Mouse (Mus musculus): ENCODE data around the gene Plcb2.

The Plcb2 gene

DNA sequence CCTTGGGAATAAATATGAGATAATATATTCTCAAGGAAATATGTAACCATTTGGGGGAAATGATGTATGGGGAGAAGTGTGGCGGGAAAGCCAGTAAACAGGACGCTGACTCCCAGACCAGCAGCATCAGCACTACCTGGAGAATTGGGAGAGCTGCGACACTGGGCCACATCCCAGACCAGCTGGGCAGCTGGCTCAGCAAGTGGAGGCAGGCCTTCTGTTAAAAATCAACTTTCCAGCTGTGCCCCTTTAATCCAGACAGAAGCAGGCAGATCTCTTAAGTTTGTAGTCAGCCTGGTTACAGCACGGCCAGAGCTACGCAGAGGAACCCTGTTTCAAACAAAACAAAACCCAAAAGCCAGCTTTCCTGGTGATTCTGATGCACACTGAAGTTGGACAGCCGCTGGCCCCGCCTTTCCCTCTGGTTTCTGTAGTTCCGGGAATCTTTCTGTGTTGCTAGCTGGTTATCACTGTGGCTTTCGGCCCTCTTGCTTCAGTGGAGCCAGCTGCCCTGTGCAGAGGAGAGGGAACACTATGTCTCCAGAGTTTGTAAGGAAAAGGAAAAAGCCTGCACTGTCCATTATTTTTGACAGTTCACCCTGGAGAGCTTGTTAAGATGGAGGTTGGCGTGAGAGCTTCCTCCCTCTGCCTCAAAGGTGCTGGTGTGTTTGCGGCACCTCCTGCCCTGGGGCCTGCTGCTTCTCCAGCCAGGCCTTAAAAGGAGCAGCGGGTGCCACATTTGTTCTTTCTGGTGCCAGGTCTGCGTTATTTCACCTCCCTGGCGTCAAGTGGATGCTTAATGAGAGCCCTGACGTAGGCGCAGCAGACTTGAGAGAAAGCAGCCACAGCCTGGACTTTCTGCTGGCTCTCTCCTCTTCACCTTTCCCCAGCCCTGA, 23.9 kb upstream of the Plcb2 start:
- DNase-seq (ENCODE audit: low spot score in 2 of 2) = no peak

DNA sequence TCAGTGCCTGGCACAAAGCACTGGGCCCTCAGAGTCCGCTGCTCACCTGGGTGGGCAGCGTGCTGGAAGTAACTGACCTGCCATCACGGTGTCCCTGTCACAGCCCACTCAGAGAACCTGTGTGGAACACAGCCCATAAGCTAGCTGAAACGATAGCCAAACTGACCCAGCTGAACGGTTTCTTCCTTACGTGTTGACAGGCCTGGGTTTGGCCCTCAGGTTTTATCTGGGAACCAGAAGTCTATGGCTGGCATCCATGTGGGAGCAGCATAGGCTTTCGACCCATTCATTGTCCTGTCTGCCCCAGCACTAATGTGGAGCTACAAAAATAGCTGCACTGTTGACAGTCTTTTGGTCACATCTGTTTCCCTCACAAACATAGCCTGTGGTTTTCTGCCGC, 22.2 kb upstream of the Plcb2 start:
- DNase-seq (ENCODE audit: low spot score in 2 of 2) = no peak

DNA sequence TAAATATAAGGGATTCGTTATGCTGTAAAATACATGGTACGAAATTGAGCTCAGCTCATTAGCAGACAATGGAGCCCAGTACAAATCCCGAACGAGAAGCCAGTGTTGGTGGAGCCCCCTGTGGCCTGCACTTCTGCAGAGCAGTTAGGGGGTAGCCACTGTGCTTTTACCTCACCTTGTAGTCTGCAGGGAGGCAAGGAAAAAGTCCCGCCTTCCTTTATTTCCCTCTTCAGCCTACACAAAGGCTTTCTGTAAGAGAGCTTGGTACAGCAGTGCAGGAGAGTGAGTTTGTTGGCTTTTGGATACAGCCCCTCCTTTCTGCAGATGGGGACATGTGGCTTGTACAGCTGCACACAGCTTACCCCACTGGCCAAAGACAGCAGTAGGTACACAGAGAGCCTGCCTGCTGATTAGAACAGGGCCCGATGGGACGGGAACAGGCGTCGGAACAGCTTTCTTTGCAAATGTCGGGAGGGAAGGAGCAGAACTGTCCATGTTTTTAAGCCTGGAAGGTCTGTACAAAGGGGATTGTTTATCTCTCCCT, 21.2 kb upstream of the Plcb2 start:
- no peak for DNase-seq (ENCODE audit: low spot score in 2 of 2)

DNA sequence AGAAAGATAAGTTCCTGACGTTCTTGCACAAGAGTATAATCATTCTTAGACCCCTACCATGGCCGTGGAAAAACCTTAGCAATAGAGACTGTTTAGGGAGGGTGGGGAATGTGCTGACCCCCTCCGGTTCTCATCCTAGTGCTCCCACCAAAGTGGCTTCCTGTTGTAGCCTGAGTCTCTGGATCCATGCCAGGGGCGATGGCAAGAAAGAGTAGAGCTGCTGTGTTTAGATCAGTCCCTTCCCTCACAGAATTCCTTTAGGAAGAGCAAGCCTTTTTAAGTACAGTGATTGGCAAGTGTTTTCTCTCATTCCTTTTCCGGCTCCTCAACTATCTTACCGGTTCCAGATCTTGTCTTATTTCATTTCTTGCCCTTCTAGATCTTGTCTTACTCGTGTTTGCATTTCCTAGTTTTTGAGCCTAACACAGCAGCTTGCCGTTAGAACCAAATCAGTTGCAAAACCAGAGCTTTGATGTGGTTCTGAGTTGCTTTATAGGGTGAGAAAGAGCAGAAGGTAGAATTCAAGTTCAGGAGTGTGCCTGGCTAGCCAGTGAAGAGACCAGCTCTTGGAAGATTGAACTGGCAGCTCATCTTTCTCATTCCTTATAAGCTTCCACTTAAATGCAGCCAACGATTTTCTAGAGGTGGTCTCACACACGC, 19.2 kb upstream of the Plcb2 start:
- no peak for DNase-seq (ENCODE audit: low spot score in 2 of 2)

DNA sequence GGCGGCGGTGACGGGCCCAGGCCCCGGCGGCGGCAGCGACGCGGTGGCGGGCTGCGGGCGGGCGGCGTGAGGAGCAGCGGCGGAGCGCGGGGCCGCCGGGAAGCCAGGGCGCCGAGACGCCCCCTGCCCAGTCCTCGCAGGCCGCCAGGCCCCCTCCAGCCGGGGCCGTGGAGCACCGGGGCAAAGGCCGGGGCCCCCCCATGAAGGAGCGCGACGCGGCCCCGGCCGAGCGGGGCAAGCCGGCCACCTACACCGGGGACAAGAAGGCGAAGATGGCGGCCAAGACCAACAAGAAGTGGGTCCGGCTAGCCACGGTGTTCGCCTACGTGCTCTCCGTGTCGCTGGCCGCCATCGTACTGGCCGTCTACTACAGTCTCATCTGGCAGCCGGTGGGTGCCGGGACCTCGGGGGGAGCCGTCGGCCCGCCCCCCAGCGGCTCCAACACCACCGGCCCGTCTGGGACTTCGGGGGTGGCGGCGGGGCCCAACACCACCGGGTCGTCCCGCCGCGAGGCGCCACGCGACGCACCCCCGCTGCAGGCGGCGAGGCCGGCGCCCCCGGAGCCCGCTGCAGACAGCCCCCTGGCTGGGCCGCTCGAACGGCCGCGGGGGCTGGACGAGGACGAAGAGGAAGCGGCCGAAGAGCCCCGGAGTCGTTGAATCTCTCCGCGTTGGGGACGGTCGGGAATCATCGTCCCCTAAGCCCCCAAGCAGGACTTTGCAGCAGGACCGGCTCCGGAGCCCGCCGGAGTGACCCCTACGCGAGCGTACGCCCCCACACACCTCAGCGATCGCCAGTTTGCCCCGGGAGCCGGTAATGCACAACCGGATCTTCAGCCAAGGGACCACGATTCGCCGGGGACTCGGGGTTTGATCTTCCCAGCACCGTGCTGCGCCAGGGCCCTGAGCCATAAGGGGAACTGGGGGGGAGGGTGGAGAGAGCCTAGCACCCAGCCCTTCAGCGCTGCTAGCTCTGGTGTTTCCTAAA, 18.0 kb upstream of the Plcb2 start:
- no peak for DNase-seq (ENCODE audit: low spot score in 2 of 2)

DNA sequence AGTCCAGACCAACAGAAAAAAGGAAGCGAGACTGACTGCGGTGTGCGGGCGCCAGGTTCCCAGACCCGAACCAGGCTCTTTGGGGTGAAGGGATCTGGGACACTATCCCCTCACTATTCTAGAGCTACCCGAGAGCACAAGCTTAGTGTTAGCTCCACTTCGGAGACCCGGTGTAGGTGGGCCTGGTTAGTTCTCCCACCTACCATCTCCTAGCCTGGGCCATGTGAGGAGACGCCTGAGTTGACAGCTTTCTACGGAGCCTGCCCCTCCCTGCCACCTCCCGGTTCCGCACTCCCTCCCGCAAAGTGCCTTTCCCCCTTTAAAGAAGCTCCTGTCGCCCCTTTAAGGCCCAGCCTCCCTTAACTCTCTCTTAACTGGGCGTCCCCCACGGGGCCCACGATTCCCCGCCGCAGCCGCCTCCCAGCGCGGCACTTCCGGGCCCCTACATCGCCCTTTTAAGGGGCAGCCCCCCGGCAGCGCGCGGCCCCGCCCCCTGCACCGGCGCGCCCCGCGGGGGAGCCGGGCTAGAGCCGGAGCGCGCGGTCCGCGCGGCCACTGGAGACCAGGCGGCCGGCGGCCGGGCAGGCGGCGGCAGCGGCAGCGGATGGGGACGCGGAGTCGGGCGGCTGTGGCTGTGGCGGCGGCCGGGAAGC, 17.1 kb upstream of the Plcb2 start, which contains the start of gene Inafm2:
Gene Inafm2 (plus strand): TSS at position 527 of the 653 bp plus-strand sequence.
- DNase-seq (ENCODE audit: low spot score in 2 of 2) = peak; percentile 84 to 91

DNA sequence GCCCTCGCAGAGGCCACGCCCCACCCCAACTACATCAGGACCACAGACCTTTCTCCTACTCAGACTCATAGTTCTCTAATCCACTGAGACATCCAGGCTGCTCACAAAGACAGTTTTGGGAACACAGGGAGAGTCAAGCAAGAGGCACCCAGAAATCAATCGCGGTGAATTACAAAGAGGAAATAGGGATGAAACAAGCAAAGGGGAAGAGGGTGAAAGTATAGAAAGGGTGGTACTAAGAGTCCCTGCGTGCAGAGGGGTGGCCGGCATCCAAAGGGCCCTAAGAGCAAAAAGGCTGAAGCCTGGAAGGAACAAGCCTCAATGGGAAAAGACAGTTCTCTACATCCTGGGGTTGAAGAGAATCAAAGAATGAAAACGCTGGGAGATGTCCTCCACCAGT, 16.4 kb upstream of the Plcb2 start:
- no peak for DNase-seq (ENCODE audit: low spot score in 2 of 2)

DNA sequence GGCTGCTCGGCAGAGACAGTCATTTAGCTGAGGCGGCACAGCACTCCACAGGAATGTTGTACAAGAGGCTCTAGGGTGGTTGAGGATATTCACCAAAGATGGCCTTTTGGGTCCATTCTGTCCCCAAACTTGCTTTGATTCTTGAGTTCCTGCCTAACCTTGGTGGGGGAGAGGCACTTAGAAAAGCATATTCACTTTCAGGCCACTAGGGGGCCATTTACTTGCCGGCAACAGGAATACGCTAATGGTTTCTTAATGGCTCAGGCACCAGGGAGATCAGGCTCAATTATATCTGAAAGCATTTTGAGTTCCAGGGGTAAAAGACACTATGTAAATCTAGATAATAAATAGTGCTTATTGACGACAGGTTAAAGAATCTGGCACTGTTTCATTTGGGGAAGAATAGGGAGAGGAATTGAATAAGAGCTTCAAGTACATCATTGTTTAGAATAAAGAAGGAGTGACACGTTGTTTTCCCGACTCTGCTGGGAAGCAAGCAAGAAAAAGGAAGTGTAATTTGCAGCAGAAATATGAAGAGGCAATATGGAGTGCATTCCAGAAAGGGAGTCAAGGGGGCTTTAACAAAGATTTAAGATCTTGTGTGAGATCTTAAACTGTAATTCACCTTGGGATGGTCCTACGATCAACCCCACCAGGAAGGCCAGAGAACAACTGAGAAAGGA, 15.2 kb upstream of the Plcb2 start:
- no peak for DNase-seq (ENCODE audit: low spot score in 2 of 2)

DNA sequence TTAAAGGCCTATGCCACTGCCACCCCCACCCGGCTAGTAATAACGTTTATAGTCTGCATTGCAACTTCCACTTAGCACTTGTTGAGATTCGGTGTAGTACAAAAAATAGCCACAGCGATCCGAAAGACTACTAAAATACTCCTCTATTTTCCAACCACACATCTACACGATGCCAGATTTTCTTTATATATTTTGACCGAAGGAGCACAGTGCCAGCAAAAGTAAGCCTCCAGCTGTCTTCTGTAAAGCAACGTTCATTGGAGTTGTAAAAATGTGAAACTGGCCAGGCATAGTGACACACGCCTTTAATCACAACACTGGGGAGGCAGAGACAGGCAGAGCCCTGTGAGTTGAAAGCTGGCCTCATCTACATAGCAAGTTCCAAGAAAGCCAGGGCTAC, 12.9 kb upstream of the Plcb2 start:
- DNase-seq (ENCODE audit: low spot score in 2 of 2) = no peak

DNA sequence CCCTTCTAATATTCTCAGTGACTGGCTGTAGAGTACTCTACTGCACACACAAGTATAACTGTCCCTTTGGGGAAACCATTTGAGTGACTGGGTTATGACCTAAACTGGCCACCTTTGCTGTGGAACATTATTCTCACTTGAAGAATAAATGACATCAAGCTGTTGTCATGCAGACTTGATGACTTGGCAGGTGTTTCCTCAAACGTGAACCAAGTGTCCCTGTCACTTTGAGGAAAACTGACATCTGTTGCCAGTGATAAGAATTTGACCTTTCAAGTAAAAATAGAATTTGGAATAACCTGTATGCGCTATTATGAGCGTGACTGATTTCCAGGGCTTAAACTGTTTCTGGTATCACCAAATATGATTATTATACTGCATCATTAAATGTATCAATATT, 12.1 kb upstream of the Plcb2 start:
- DNase-seq (ENCODE audit: low spot score in 2 of 2) = no peak

DNA sequence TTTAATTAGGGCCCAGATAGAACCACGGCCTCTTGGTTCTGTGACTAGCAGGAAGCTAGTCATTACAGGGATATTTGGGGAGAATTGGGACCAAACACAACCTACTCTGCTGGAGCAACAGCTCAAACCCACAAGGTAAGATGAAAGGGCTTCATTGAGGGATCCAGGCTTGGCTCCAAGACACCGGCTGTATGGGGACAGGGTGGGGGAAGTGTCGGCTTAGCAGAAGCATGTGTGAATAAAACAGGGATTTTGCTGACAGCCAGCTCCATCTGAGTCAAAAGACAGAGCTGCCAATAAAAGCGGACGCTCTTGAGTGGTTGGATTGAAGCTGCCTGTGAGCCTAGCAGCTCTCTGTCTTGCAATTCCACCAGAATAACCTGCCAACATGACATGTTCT, 5.1 kb upstream of the Plcb2 start:
- DNase-seq (ENCODE audit: low spot score in 2 of 2) = no peak

DNA sequence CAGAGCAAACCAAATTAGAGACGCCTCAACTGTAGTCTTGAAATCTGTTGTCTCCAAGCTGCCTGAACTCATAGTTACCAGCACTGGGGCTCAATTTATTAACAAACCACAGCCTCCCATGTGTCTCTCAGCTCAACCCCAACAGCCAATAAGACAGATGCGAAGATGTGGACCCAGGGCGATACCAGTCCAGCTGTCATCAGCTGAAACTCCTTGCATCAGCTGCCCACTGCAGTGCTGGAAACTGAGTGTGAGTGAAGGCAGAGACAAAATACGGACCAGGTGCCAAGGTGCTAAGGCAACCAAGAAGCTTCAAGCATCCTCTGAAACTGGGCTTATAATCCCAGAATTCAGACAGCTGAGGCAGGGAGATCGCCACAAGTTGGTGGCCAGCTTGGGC, 3.7 kb upstream of the Plcb2 start:
- no peak for DNase-seq (ENCODE audit: low spot score in 2 of 2)

DNA sequence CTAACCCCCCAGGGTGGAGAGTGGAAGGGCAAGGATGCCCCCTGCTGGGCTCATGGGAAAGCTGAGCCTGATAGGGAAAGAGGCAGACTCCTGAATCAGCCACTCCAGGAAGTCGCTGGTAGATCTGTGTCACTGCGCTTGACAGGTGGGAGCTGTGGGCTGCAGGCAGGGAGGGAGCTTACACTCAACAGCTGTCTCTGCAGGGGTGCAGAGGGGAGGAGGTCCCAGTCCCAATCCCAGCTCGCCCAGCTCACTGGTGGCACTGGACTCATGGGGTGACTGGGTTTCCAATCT, 2.3 kb upstream of the Plcb2 start:
- peak in 1 of 2 experiments; percentile 72 for DNase-seq (ENCODE audit: low spot score in 2 of 2)

DNA sequence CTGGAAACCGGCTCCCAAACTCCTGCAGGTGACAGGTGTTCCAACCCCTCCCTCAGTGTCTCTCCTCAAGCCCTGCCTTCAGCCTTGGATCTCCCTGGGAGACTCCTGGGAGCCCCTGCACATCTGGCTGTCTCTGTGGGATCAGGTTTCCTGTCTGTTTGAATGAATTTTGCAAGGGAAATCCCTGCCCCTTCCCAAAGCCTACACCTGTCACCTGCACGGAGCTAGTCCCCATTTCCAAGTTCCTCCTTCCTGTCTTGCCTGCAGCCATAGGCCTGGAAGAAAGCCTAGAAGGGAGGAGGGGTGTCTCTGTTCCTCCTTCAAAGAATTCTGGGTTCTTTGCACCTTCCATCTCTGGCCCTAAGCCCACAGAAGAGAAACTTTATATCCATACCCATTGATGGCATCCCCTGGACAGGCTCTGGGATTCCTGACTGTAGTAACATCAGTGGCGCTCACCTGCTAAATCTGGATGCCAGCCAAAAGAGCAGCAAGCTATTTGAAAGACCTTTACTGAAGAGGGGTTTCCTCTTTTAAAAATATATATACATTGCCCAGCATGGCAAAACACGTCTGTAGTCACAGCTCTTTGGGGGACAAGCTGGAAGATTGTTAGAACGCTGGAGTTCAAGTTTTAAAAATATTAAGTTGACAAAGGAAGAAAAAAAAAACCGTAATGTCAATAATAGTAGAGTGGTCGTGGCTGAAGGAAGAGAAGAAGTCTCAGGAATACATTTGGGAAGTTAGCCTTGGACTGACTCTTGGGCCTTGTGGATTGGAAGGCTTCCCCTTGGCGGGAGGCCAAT, 1.8 kb upstream of the Plcb2 start:
- no peak for DNase-seq (ENCODE audit: low spot score in 2 of 2)

DNA sequence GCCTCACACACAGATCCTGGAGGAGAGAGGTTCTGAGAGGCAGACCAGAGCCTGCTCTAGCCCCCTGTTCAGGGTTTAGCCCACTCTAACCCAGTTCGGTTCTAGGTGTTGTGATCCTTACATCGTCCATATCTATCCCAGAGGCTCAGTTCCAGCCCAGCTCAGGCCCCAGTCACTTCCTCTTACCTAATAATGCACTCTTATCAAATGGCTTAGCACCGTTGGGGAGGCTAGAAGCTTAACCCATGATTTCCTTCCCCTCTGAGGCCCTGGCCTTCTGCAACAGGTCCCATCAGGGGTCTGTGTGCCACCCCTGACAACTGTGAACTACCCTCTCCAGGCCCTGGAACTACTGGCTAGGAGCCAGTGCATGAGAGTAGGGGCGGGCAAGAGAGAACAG, 956 bp upstream of the Plcb2 start:
- DNase-seq (ENCODE audit: low spot score in 2 of 2) = no peak

DNA sequence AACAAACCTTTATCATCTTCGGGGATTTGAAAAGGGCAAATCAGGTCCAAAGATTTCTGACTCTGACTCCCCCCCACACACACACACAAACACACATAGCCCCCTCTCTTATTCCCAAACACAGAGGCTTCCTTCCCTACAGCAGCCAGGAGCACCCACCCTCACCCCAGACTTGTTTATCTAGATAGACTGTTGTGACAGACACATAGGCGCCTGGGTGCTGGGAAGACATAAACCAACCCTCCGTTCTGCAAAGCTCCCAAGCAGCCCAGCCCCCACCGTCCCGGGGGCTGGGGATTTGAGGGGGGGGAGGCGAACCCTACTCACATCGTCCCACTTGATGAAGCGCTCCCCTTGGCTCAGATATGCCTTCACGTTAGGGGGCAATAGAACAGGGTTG, 327 bp downstream of the Plcb2 start:
- no peak for DNase-seq (ENCODE audit: low spot score in 2 of 2)

DNA sequence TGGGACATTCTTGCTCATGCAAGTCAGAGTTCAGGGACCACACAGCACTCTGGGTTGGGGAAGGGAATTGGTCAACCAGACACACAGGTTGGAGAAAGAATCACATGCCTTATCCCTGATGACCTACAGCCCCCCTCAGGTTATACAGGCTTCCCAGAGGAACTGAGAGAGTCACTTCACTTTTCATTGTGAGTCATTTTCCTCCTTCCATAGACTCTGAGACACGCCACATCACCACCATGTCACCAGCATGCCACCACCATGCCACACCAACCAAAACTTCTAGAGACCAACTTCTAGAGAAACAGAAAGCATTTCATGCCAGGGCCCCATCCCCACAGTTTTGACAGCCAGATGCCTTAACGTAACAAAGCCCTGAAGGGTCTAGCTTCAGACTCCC, 1.4 kb downstream of the Plcb2 start:
- no peak for DNase-seq (ENCODE audit: low spot score in 2 of 2)

DNA sequence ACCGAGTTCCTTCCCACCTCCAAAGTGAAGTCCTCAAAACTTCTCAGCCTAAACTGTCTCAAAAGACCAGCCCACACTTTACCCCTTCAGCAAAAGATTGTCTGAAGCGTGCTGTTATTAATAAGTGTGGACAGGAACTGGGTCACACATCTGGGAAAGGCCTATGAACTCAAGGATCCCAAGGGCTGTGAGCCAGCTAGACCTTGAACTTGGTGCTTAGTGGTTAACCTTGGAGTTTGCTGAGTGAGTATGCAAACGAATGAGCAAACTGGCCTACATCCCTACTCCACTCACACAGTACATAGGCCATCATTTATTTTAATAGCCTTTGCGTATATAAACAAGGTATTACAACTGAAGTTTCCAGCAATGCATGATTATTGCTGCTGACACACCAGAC, 2.7 kb downstream of the Plcb2 start:
- DNase-seq (ENCODE audit: low spot score in 2 of 2) = no peak

DNA sequence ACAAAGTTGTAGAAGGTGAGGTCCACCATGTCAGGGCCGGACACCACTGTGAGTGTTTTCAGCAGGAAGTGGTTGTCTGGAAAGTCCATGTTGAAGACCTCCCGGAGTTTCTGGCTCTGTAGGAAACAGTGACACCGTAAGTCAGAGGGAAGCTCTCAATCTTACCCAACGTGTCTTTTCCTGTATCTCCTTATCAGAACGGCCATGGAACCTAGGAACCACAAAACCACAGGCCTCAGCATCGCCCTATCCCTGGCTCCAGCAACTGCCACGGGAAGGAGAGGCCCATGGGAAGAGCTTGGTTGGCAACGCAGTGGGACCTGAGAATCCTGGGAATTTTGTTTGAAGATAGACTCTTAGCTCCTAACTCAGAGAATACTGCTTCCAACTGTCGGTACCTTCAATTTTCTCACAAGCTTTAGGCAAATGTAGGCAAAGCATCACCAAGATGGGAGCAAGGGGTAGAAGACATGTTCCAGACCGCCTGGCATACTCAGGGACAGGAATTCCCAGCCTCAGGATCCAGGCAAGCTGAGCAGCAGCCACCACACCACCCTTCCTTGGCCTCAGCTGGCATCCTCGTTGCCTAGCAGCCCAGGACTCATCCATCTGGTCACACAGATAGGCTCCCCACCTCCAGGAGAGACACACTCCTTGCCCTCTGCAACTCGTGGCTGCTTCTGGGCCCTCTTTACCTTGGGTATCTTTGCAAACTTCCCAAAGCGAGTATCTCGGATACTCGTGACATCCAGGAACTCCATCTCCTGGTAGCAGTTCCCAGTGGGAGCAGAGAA, 4.3 kb downstream of the Plcb2 start:
- no peak for DNase-seq (ENCODE audit: low spot score in 2 of 2)
